Mouse (Mus musculus): Measurements from ENCODE around the gene Mast4. TPM values are rescaled to one million over a fixed set of nuclear protein-coding genes. Genes with fewer than 3 reads are reported as not detected.

Mast4 gene
- total and polyA plus RNA-seq, 2 experiments: 0.83 to 5.3 TPM

DNA sequence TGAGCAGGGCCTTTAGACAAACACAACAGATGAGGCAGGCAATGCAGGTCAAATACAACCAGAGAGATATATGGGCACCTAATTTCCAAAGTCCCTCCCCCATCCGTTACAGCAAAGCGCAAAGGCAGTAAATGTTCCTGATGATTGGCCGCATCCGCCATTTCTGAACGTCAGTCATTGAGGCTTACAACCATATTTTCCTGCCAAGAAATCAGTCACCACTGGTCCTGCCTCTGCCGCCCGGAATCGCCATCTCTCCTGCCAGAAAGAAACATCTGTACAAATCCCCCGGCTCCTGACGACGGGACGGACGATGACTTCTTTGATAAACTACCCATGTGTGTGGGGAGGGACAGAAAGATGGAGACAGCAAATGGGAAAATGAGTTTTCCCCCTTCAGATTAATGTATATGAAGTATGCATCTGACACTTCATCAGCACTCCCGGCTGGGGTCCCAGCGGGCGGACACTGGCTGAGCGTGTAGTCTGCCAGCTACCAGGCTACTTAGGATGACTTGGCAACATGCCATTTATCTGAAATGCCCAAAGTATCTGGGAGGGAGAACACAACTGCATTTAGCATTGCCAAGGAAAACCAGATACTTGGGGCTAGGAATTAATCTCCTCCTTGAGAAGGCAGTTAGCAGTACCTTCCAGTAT, 198.9 kb downstream of the Mast4 start:
- DNase-seq (ENCODE audit: extremely low read depth, low read depth, low spot score): no peak
- Histone ChIP-seq H3K4me3 (ENCODE audit: insufficient read depth, low read depth, low read length) (no peak overlapping the region), H3K9ac (ENCODE audit: low read depth, low read length) (no peak overlapping the region), H3K36me3 (ENCODE audit: control insufficient read depth, insufficient read depth, low read length) (no peaks in the 10 kb centered on the region), H3K4me1 (ENCODE audit: control insufficient read depth, insufficient read depth, low read length) (no peaks in the 10 kb centered on the region), H3K27me3 (ENCODE audit: control insufficient read depth, insufficient read depth, low read length) (no peaks in the 10 kb centered on the region), H3K79me2 (ENCODE audit: control insufficient read depth, insufficient read depth, low read length) (no peaks in the 10 kb centered on the region), H3K27ac (replicated peaks; ENCODE audit: insufficient read depth, low read depth, low read length) (no peak overlapping the region)
- no peak for TF ChIP-seq POLR2A (IDR thresholded peaks at IDR 0.05; ENCODE audit: extremely low read depth, insufficient read depth, low read length)
- no peak for TF ChIP-seq CTCF (IDR thresholded peaks at IDR 0.05; ENCODE audit: low read depth, low read length)
- WGBS: 95% methylated on average over 17 of the region's 17 CpGs

- Histone ChIP-seq H3K27me3 (ENCODE audit: control insufficient read depth, insufficient read depth, low read length) (no peaks in the 10 kb centered on the region), H3K9ac (ENCODE audit: low read depth, low read length) (no peak overlapping the region), H3K27ac (replicated peaks; ENCODE audit: insufficient read depth, low read depth, low read length) (no peak overlapping the region), H3K4me1 (ENCODE audit: control insufficient read depth, insufficient read depth, low read length) (no peaks in the 10 kb centered on the region), H3K79me2 (ENCODE audit: control insufficient read depth, insufficient read depth, low read length) (no peaks in the 10 kb centered on the region), H3K36me3 (ENCODE audit: control insufficient read depth, insufficient read depth, low read length) (no peaks in the 10 kb centered on the region), H3K4me3 (ENCODE audit: insufficient read depth, low read depth, low read length) (no peak overlapping the region)
- 91% methylated on average over 2 of the region's 2 CpGs for WGBS
- no peak for DNase-seq (ENCODE audit: extremely low read depth, low read depth, low spot score)
- TF ChIP-seq POLR2A (IDR thresholded peaks at IDR 0.05; ENCODE audit: extremely low read depth, insufficient read depth, low read length) (no peak), CTCF (IDR thresholded peaks at IDR 0.05; ENCODE audit: low read depth, low read length) (no peak)
Measured at GRCm38 (mm10) chr13:103131781-103132180, 202.5 kb downstream of the Mast4 start.

DNA sequence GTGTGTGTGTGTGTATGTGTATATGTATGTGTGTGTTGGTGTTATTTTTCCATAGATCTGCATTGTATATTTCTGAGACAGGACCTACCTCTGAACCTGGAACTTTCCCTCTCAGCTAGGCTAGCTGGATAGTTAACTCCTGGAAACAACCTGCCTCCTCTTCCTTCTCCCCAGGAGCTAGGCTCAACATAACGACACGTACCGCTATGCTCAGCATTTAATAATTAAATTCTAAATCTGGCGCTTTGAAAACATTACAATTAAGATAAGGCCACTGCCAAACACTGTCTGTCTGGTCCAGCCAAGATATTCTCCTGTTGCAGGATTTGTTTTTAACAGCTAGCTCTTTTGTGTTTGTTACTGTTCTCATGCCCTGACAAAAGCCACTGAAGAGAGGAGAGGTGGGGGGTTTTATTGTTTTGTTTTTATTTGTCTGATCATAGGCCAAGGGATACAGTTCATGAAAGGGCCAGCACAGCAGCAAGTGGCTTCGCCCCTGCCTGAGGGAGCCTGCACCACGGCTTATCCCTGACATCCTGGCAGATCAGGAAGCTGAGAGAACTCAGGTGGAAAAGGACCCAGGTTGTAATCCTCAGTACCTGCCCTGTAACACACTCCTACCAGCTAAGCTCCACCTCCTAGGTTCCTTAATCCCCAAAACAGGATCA, 205.0 kb downstream of the Mast4 start:
- 74% methylated on average over 6 of the region's 6 CpGs for WGBS
- DNase-seq (ENCODE audit: extremely low read depth, low read depth, low spot score): no peak

DNA sequence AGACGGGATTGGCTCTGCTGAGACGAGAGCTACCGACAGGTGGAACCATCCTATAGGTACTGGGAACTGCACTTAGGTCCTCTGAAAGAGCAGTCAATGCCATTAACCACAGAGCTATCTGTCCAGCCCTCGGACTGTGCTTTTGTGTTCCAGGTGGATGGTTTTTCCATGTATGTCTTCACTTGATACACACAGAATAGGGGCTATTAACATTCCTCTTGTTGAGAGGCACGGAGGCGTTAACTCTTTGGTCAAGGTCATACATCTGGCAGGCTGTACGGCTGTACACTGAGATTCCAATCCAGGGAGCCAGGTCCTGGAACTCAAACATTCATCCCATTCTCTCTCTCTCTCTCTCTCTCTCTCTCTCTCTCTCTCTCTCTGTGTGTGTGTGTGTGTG, 205.6 kb downstream of the Mast4 start:
- no peaks in the 10 kb centered on the region for H3K79me2 ChIP-seq (ENCODE audit: control insufficient read depth, insufficient read depth, low read length)
- no peak overlapping the region for H3K9ac ChIP-seq (ENCODE audit: low read depth, low read length)
- no peak for DNase-seq (ENCODE audit: extremely low read depth, low read depth, low spot score)
- H3K36me3 ChIP-seq (ENCODE audit: control insufficient read depth, insufficient read depth, low read length): no peaks in the 10 kb centered on the region
- TF ChIP-seq POLR2A (IDR thresholded peaks at IDR 0.05; ENCODE audit: extremely low read depth, insufficient read depth, low read length) (no peak), CTCF (IDR thresholded peaks at IDR 0.05; ENCODE audit: low read depth, low read length) (no peak)
- H3K4me1 ChIP-seq (ENCODE audit: control insufficient read depth, insufficient read depth, low read length): no peaks in the 10 kb centered on the region
- H3K4me3 ChIP-seq (ENCODE audit: insufficient read depth, low read depth, low read length): no peak overlapping the region
- WGBS: 65% methylated on average over 7 of the region's 7 CpGs
- no peaks in the 10 kb centered on the region for H3K27me3 ChIP-seq (ENCODE audit: control insufficient read depth, insufficient read depth, low read length)
- no peak overlapping the region for H3K27ac ChIP-seq (replicated peaks; ENCODE audit: insufficient read depth, low read depth, low read length)

More for the DNA sequence above, 205.0 kb downstream of the Mast4 start:
- H3K27ac ChIP-seq (replicated peaks; ENCODE audit: insufficient read depth, low read depth, low read length): no peak overlapping the region
- no peaks in the 10 kb centered on the region for H3K27me3 ChIP-seq (ENCODE audit: control insufficient read depth, insufficient read depth, low read length)
- no peak overlapping the region for H3K4me3 ChIP-seq (ENCODE audit: insufficient read depth, low read depth, low read length)
- no peak for TF ChIP-seq POLR2A (IDR thresholded peaks at IDR 0.05; ENCODE audit: extremely low read depth, insufficient read depth, low read length)
- H3K79me2 ChIP-seq (ENCODE audit: control insufficient read depth, insufficient read depth, low read length): no peaks in the 10 kb centered on the region
- no peaks in the 10 kb centered on the region for H3K4me1 ChIP-seq (ENCODE audit: control insufficient read depth, insufficient read depth, low read length)
- H3K9ac ChIP-seq (ENCODE audit: low read depth, low read length): no peak overlapping the region
- H3K36me3 ChIP-seq (ENCODE audit: control insufficient read depth, insufficient read depth, low read length): no peaks in the 10 kb centered on the region

DNA sequence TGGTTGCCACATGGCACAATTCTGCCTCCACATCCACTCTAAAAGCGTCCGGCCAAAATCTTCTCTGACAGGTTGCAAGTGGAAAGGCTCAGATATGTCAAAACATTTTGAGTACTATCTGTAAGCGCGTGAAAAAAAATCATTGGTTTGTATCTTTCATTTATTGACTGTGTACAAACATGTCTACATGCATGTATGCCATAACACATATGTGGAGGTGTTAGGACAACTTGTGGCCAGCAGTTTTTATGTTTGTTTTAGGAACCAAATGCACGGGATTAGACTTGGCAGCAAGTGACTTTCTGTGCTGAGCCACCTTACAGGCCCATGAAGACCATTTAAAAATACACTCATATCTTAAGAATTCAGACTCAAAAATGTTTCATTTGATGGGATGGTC, 206.7 kb downstream of the Mast4 start:
- no peaks in the 10 kb centered on the region for H3K79me2 ChIP-seq (ENCODE audit: control insufficient read depth, insufficient read depth, low read length)
- no peaks in the 10 kb centered on the region for H3K27me3 ChIP-seq (ENCODE audit: control insufficient read depth, insufficient read depth, low read length)
- TF ChIP-seq CTCF (IDR thresholded peaks at IDR 0.05; ENCODE audit: low read depth, low read length) (no peak), POLR2A (IDR thresholded peaks at IDR 0.05; ENCODE audit: extremely low read depth, insufficient read depth, low read length) (no peak)
- H3K27ac ChIP-seq (replicated peaks; ENCODE audit: insufficient read depth, low read depth, low read length): no peak overlapping the region
- H3K4me3 ChIP-seq (ENCODE audit: insufficient read depth, low read depth, low read length): no peak overlapping the region
- 86% methylated on average over 5 of the region's 5 CpGs for WGBS
- DNase-seq (ENCODE audit: extremely low read depth, low read depth, low spot score): no peak
- H3K9ac ChIP-seq (ENCODE audit: low read depth, low read length): no peak overlapping the region
- H3K4me1 ChIP-seq (ENCODE audit: control insufficient read depth, insufficient read depth, low read length): no peaks in the 10 kb centered on the region
- no peaks in the 10 kb centered on the region for H3K36me3 ChIP-seq (ENCODE audit: control insufficient read depth, insufficient read depth, low read length)

DNA sequence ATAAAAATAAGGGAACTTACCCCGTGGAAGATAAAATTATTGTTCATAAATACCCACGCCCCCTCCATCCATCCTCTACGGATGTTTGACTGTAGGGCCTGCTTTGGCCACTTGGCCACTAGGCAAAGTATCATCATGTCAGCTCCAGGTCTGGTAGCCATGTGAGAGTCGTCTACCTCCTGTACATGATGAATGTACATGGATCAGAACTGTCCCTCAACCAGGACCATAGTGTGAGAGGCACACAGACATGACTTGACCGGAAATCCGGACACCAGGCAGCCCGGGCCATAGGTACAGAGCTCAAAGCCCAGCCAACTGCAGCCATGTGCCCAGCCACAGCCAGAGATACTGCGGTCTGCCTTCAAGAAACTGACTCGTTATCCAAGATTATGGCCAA, 210.6 kb downstream of the Mast4 start:
- 86% methylated on average over 9 of the region's 9 CpGs for WGBS

More for the DNA sequence above, 210.6 kb downstream of the Mast4 start:
- TF ChIP-seq POLR2A (IDR thresholded peaks at IDR 0.05; ENCODE audit: extremely low read depth, insufficient read depth, low read length) (no peak), CTCF (IDR thresholded peaks at IDR 0.05; ENCODE audit: low read depth, low read length) (no peak)
- no peaks in the 10 kb centered on the region for H3K36me3 ChIP-seq (ENCODE audit: control insufficient read depth, insufficient read depth, low read length)
- H3K4me1 ChIP-seq (ENCODE audit: control insufficient read depth, insufficient read depth, low read length): no peaks in the 10 kb centered on the region
- no peak overlapping the region for H3K9ac ChIP-seq (ENCODE audit: low read depth, low read length)
- DNase-seq (ENCODE audit: extremely low read depth, low read depth, low spot score): no peak
- no peak overlapping the region for H3K4me3 ChIP-seq (ENCODE audit: insufficient read depth, low read depth, low read length)
- H3K27ac ChIP-seq (replicated peaks; ENCODE audit: insufficient read depth, low read depth, low read length): no peak overlapping the region
- H3K79me2 ChIP-seq (ENCODE audit: control insufficient read depth, insufficient read depth, low read length): no peaks in the 10 kb centered on the region
- peaks cover 3% of the 10 kb centered on the region; the same call in 1 of the 2 replicates for H3K27me3 ChIP-seq (ENCODE audit: control insufficient read depth, insufficient read depth, low read length)
